Mouse (Mus musculus): ENCODE measurements around the gene Gnmt. TPM values are rescaled to one million over a fixed set of nuclear protein-coding genes. Genes with fewer than 3 reads are reported as not detected.

Gnmt gene
- polyA plus RNA-seq (2012; fragmentation: generic; extraction: Trizol): 0.11 TPM

GRCm38 (mm10) chr17:46728904-46729318 lies at the start of gene Gnmt:
Gene Gnmt, minus strand, starts transcription at chr17:46729168.
- no peaks in the 10 kb centered on the region for H3K36me3 ChIP-seq (ENCODE audit: control insufficient read depth, insufficient read depth)
- TF ChIP-seq MYOD1 (IDR thresholded peaks at IDR 0.05; ENCODE audit: control insufficient read depth in 1 of 3, insufficient read length in 2 of 3, low read depth in 2 of 3) (no peak), SRF (IDR thresholded peaks at IDR 0.05; ENCODE audit: control insufficient read depth, insufficient read length, low read depth) (no peak), E2F4 (IDR thresholded peaks at IDR 0.05; ENCODE audit: insufficient read depth) (no peak), TCF3 (IDR thresholded peaks at IDR 0.05; ENCODE audit: insufficient read length, low read depth) (no peak), USF1 (IDR thresholded peaks at IDR 0.05; ENCODE audit: low read depth) (no peak), TCF12 (IDR thresholded peaks at IDR 0.05; ENCODE audit: insufficient read depth, poor library complexity, severe bottlenecking) (no peak), REST (IDR thresholded peaks at IDR 0.05; ENCODE audit: insufficient read depth, insufficient read length) (no peak), CEBPB (IDR thresholded peaks at IDR 0.05; ENCODE audit: insufficient read depth, poor library complexity, severe bottlenecking) (no peak), POLR2A (IDR thresholded peaks at IDR 0.05; ENCODE audit: insufficient read length, low read depth) (no peak), POLR2AphosphoS2 (IDR thresholded peaks at IDR 0.05; ENCODE audit: insufficient read length, low read depth) (no peak), MAX (IDR thresholded peaks at IDR 0.05; ENCODE audit: low read depth) (no peak), MYOG (IDR thresholded peaks at IDR 0.05; ENCODE audit: control insufficient read depth in 1 of 3, insufficient read depth in 1 of 3, insufficient read length in 2 of 3, low read depth in 2 of 3) (no peak)
- no peaks in the 10 kb centered on the region for H3K27me3 ChIP-seq (ENCODE audit: control insufficient read depth, insufficient read depth, insufficient read length)
- H3K79me2 ChIP-seq (ENCODE audit: control insufficient read depth, insufficient read depth): no peaks in the 10 kb centered on the region
- H3ac ChIP-seq (ENCODE audit: control insufficient read depth, insufficient read length): no peak within 1 kb of the TSS
- no peak within 1 kb of the TSS for H3K4me2 ChIP-seq (ENCODE audit: low read depth)
- H3K4me3 ChIP-seq: no peak within 1 kb of the TSS

GRCm38 (mm10) chr17:46776087-46776486 lies 47.1 kb upstream of the Gnmt start:
- peaks cover 23% of the 10 kb centered on the region for H3K79me2 ChIP-seq (ENCODE audit: control insufficient read depth, insufficient read depth)
- no peak overlapping the region for H3K4me3 ChIP-seq
- no peak for TF ChIP-seq SRF (IDR thresholded peaks at IDR 0.05; ENCODE audit: control insufficient read depth, insufficient read length, low read depth)
- no peak for TF ChIP-seq MYOG (IDR thresholded peaks at IDR 0.05; ENCODE audit: control insufficient read depth in 1 of 3, insufficient read depth in 1 of 3, insufficient read length in 2 of 3, low read depth in 2 of 3)
- no peak for TF ChIP-seq POLR2AphosphoS2 (IDR thresholded peaks at IDR 0.05; ENCODE audit: insufficient read length, low read depth)
- no peak for TF ChIP-seq USF1 (IDR thresholded peaks at IDR 0.05; ENCODE audit: low read depth)
- TF ChIP-seq TCF3 (IDR thresholded peaks at IDR 0.05; ENCODE audit: insufficient read length, low read depth): no peak
- TF ChIP-seq CEBPB (IDR thresholded peaks at IDR 0.05; ENCODE audit: insufficient read depth, poor library complexity, severe bottlenecking): no peak
- TF ChIP-seq E2F4 (IDR thresholded peaks at IDR 0.05; ENCODE audit: insufficient read depth): no peak
- peaks cover 52% of the 10 kb centered on the region for H3K36me3 ChIP-seq (ENCODE audit: control insufficient read depth, insufficient read depth)
- H3K4me2 ChIP-seq (ENCODE audit: low read depth): no peak overlapping the region
- no peak overlapping the region for H3ac ChIP-seq (ENCODE audit: control insufficient read depth, insufficient read length)
- H3K27me3 ChIP-seq (ENCODE audit: control insufficient read depth, insufficient read depth, insufficient read length): no peaks in the 10 kb centered on the region

- peaks cover 13% of the 10 kb centered on the region for H3K79me2 ChIP-seq (ENCODE audit: control insufficient read depth, insufficient read depth)
- H3K27me3 ChIP-seq (ENCODE audit: control insufficient read depth, insufficient read depth, insufficient read length): no peaks in the 10 kb centered on the region
- TF ChIP-seq CEBPB (IDR thresholded peaks at IDR 0.05; ENCODE audit: insufficient read depth, poor library complexity, severe bottlenecking) (no peak), USF1 (IDR thresholded peaks at IDR 0.05; ENCODE audit: low read depth) (no peak)
- H3K36me3 ChIP-seq (ENCODE audit: control insufficient read depth, insufficient read depth): peaks cover 42% of the 10 kb centered on the region
- H3ac ChIP-seq (ENCODE audit: control insufficient read depth, insufficient read length): no peak overlapping the region
- no peak overlapping the region for H3K4me3 ChIP-seq
- no peak overlapping the region for H3K4me2 ChIP-seq (ENCODE audit: low read depth)
Measured at GRCm38 (mm10) chr17:46775070-46775469, 46.1 kb upstream of the Gnmt start.

- no peak overlapping the region for H3ac ChIP-seq (ENCODE audit: control insufficient read depth, insufficient read length)
- H3K79me2 ChIP-seq (ENCODE audit: control insufficient read depth, insufficient read depth): peaks cover 4% of the 10 kb centered on the region
- no peaks in the 10 kb centered on the region for H3K27me3 ChIP-seq (ENCODE audit: control insufficient read depth, insufficient read depth, insufficient read length)
- H3K4me2 ChIP-seq (ENCODE audit: low read depth): peak overlapping the region; percentile 94
- H3K36me3 ChIP-seq (ENCODE audit: control insufficient read depth, insufficient read depth): peaks cover 35% of the 10 kb centered on the region
- no peak for TF ChIP-seq MAX (IDR thresholded peaks at IDR 0.05; ENCODE audit: low read depth)
- TF ChIP-seq MYOG (IDR thresholded peaks at IDR 0.05; ENCODE audit: control insufficient read depth in 1 of 3, insufficient read depth in 1 of 3, insufficient read length in 2 of 3, low read depth in 2 of 3): no peak
- TF ChIP-seq POLR2AphosphoS2 (IDR thresholded peaks at IDR 0.05; ENCODE audit: insufficient read length, low read depth): peak; percentile 47
- TF ChIP-seq TCF3 (IDR thresholded peaks at IDR 0.05; ENCODE audit: insufficient read length, low read depth): no peak
- no peak for TF ChIP-seq MYOD1 (IDR thresholded peaks at IDR 0.05; ENCODE audit: control insufficient read depth in 1 of 3, insufficient read length in 2 of 3, low read depth in 2 of 3)
- TF ChIP-seq SRF (IDR thresholded peaks at IDR 0.05; ENCODE audit: control insufficient read depth, insufficient read length, low read depth): no peak
- H3K4me3 ChIP-seq: peak overlapping the region; percentile 91
Measured at GRCm38 (mm10) chr17:46774131-46774472, 45.1 kb upstream of the Gnmt start.

- no peaks in the 10 kb centered on the region for H3K27me3 ChIP-seq (ENCODE audit: control insufficient read depth, insufficient read depth, insufficient read length)
- peaks cover 29% of the 10 kb centered on the region for H3K36me3 ChIP-seq (ENCODE audit: control insufficient read depth, insufficient read depth)
- no peaks in the 10 kb centered on the region for H3K79me2 ChIP-seq (ENCODE audit: control insufficient read depth, insufficient read depth)
- peak overlapping the region; percentile 29 for H3ac ChIP-seq (ENCODE audit: control insufficient read depth, insufficient read length)
- peak overlapping the region; percentile 91 for H3K4me3 ChIP-seq
- peak overlapping the region; percentile 94 for H3K4me2 ChIP-seq (ENCODE audit: low read depth)
- no peak for TF ChIP-seq POLR2A (IDR thresholded peaks at IDR 0.05; ENCODE audit: insufficient read length, low read depth)
- TF ChIP-seq POLR2AphosphoS2 (IDR thresholded peaks at IDR 0.05; ENCODE audit: insufficient read length, low read depth): peak; percentile 56
- TF ChIP-seq USF1 (IDR thresholded peaks at IDR 0.05; ENCODE audit: low read depth): no peak
Measured at GRCm38 (mm10) chr17:46773278-46774130, 44.5 kb upstream of the Gnmt start.

Data from myocyte (in vitro differentiated cells).